Comparison of ENCODE assay signal across 23 mouse cellular contexts in the genomic region with DNA sequence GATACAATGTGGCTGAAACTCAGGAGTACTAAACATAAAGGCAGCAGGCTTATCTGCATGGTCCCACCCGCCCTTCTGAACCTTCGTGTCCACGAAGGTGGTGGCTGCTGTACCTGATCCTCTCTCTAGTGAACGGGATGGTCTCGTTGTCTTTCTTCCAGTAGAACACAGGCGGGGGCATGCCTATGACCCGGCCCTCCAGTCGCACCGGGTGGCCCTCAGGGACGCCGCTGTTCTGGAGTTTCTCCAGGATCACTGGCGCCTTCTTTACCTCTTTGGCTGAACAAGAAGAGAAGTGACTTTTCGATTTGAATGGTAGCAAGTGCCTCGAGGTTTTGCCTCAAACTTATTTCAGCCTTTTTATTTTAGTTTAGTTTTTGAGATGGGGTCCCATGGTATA. TPM values are rescaled to one million over a fixed set of nuclear protein-coding genes. Genes with fewer than 3 reads are reported as not detected.
"Had no signal": no experiment of that assay in that cellular context is flagged by ENCODE, and none has a peak within 500 bp of the region (broad histone marks: within the 10 kb centered on the region; RNA-seq: fewer than 3 reads in every experiment).

No protein-coding gene starts in this region.

- H3K36me3 ChIP-seq: liver, embryonic 15.5 days; lung, embryonic 15.5 days; midbrain, embryonic 12.5 days; neural tube, embryonic 12.5 days had no signal

- H3K9me3 ChIP-seq: liver, embryonic 15.5 days; lung, embryonic 15.5 days; midbrain, embryonic 12.5 days; neural tube, embryonic 12.5 days had no signal

- ATAC-seq: liver, postnatal 0 days; lung, postnatal 0 days; midbrain, embryonic 16.5 days had no signal

- H3K4me1 ChIP-seq: liver, embryonic 15.5 days; lung, embryonic 15.5 days; megakaryocyte, embryonic 14.5 days; midbrain, embryonic 12.5 days; neural tube, embryonic 12.5 days had no signal

- H3K27ac ChIP-seq: liver, embryonic 15.5 days; lung, embryonic 15.5 days; macrophage; midbrain, embryonic 12.5 days; neural tube, embryonic 12.5 days had no signal

- H3K4me3 ChIP-seq: liver, embryonic 15.5 days; lung, embryonic 15.5 days; megakaryocyte, embryonic 14.5 days; midbrain, embryonic 12.5 days; neural tube, embryonic 12.5 days had no signal

- H3K27me3 ChIP-seq: liver, embryonic 15.5 days; lung, embryonic 15.5 days; midbrain, embryonic 12.5 days; neural tube, embryonic 12.5 days had no signal

- H3K4me2 ChIP-seq: liver, embryonic 15.5 days; lung, embryonic 15.5 days; midbrain, embryonic 12.5 days; neural tube, embryonic 12.5 days had no signal

- H3K9ac ChIP-seq: liver, embryonic 15.5 days; liver, postnatal 0 days; lung, embryonic 15.5 days; midbrain, embryonic 12.5 days; neural tube, embryonic 12.5 days had no signal

- DNase-seq: liver, postnatal 0 days; lung, adult 2 months; lung, postnatal 14 days; lung, postnatal 36 days; midbrain, embryonic 14.5 days; right cerebral cortex, postnatal 14 days; thymus, adult 18-20 months; thymus, postnatal 14 days; thymus, postnatal 36 days had no signal

RNA-seq across cellular contexts. Expression of gene Atoh7, which starts 20.5 kb away (rescaled TPM):
- total RNA-seq: megakaryocyte progenitor cell, adult 5-6 weeks; monocyte, adult 5-6 weeks; neutrophil, adult 5-6 weeks had no signal
- polyA plus RNA-seq: liver, embryonic 15.5 days; lung, adult 2 months; lung, embryonic 15.5 days; lung, postnatal 0 days; macrophage; spleen, adult 2 months; stomach, embryonic 14.5 days; stomach, embryonic 16.5 days had no signal

RNA-seq across cellular contexts. Expression of gene Pbld1, which starts 60.0 kb away (rescaled TPM):
- polyA plus RNA-seq: macrophage had no signal
